Mouse (Mus musculus) CH12.LX (cell line): ENCODE measurements around the gene Cdh4. TPM values are rescaled to one million over a fixed set of nuclear protein-coding genes. Genes with fewer than 3 reads are reported as not detected.

Experiments used
- DNase-seq: peaks from one replicate; pipeline ENCODE4 v3.0.0-alpha.2; 2013; ENCODE audit errors: extremely low read depth
- H3K27ac ChIP-seq: 2 replicates; pipeline ENCODE4 v1.5.1; 2012; ENCODE audit warnings: low read depth, mild to moderate bottlenecking, control low read depth, moderate library complexity; ENCODE audit not compliant: insufficient read depth
- H3K27me3 ChIP-seq: replicated peaks from 2 replicates; pipeline ENCODE3; 2012; ENCODE audit warnings: inconsistent platforms
- H3K36me3 ChIP-seq, 2 experiments: replicated peaks in 1 of 2; 2 replicates each; pipeline versions ENCODE3 to v1.6.1; 2012; ENCODE audit warnings: inconsistent platforms in 1 of 2, low read length in 1 of 2, mild to moderate bottlenecking in 1 of 2, mixed read lengths in 1 of 2, moderate library complexity in 1 of 2; ENCODE audit not compliant: control insufficient read depth in 1 of 2, insufficient read depth in 1 of 2
- H3K4me1 ChIP-seq, 2 experiments: 2 replicates each; pipeline ENCODE4 v1.6.1; 2012; ENCODE audit warnings: inconsistent platforms in 1 of 2, moderate library complexity in 1 of 2; ENCODE audit not compliant: insufficient read depth in 2 of 2, control insufficient read depth in 1 of 2
- H3K4me2 ChIP-seq: 2 replicates; pipeline ENCODE4 v1.6.1; 2012; ENCODE audit warnings: low read depth, mild to moderate bottlenecking, control low read depth; ENCODE audit not compliant: poor library complexity, insufficient read depth, severe bottlenecking
- H3K4me3 ChIP-seq, 3 experiments: fragments of 150-350 bp in 1 of 3; sonication (generic) in 1 of 3; replicated peaks in 1 of 3; 2 replicates each; pipeline versions ENCODE3 to v1.5.1; 2011 to 2012; ENCODE audit warnings: low read depth in 2 of 3, low read length in 2 of 3, mild to moderate bottlenecking in 2 of 3, moderate library complexity in 2 of 3, control low read depth in 1 of 3, improper control_type of control experiment in 1 of 3, inconsistent platforms in 1 of 3, mixed read lengths in 1 of 3; ENCODE audit not compliant: poor library complexity in 1 of 3
- H3K79me2 ChIP-seq: replicated peaks from 2 replicates; pipeline ENCODE4 v1.6.1; 2012; ENCODE audit warnings: mild to moderate bottlenecking, moderate library complexity; ENCODE audit not compliant: control insufficient read depth, poor library complexity, insufficient read depth, severe bottlenecking; ENCODE audit errors: extremely low read depth
- H3K9ac ChIP-seq: 2 replicates; pipeline ENCODE4 v1.6.1; 2012; ENCODE audit warnings: low read depth, mild to moderate bottlenecking, control low read depth, moderate library complexity; ENCODE audit not compliant: insufficient read depth
- H3K9me3 ChIP-seq: replicated peaks from 2 replicates; pipeline ENCODE3; 2012; ENCODE audit warnings: low read length, inconsistent platforms, mixed read lengths
- BHLHE40 ChIP-seq: IDR thresholded peaks from 2 replicates; pipeline ENCODE4 v1.6.1; 2011; ENCODE audit warnings: mild to moderate bottlenecking, low read depth, low read length, improper control_type of control experiment
- E2F4 ChIP-seq: IDR thresholded peaks from 2 replicates; pipeline ENCODE4 v1.6.1; 2011; ENCODE audit warnings: low read depth, low read length, improper control_type of control experiment; ENCODE audit not compliant: insufficient replicate concordance
- ELF1 ChIP-seq: IDR thresholded peaks from 2 replicates; pipeline ENCODE4 v1.6.1; 2014; ENCODE audit warnings: low read depth, mild to moderate bottlenecking, inconsistent platforms, low read length, improper control_type of control experiment
- JUN ChIP-seq: IDR thresholded peaks from 2 replicates; pipeline ENCODE4 v1.6.1; 2011; ENCODE audit warnings: low read depth, mild to moderate bottlenecking, low read length, improper control_type of control experiment, moderate library complexity; ENCODE audit not compliant: insufficient read depth
- MAX ChIP-seq: IDR thresholded peaks from 2 replicates; pipeline ENCODE4 v1.6.1; 2011; ENCODE audit warnings: low read length, improper control_type of control experiment
- MXI1 ChIP-seq: IDR thresholded peaks from 2 replicates; pipeline ENCODE4 v1.6.1; 2011; ENCODE audit warnings: mild to moderate bottlenecking, low read depth, low read length, improper control_type of control experiment
- PAX5 ChIP-seq: IDR thresholded peaks from 2 replicates; pipeline ENCODE4 v1.6.1; 2012; ENCODE audit warnings: low read length, inconsistent platforms, mixed read lengths
- POLR2AphosphoS2 ChIP-seq: IDR thresholded peaks from 2 replicates; pipeline ENCODE4 v1.6.1; 2011; ENCODE audit warnings: low read depth, low read length, improper control_type of control experiment
- SIN3A ChIP-seq: IDR thresholded peaks from 2 replicates; pipeline ENCODE4 v1.6.1; 2012; ENCODE audit warnings: low read length, improper control_type of control experiment, inconsistent platforms
- SMC3 ChIP-seq: IDR thresholded peaks from 2 replicates; pipeline ENCODE4 v1.6.1; 2011; ENCODE audit warnings: low read depth, low read length, improper control_type of control experiment
- USF1 ChIP-seq: IDR thresholded peaks from 2 replicates; pipeline ENCODE4 v1.6.1; 2014; ENCODE audit warnings: low read depth, mild to moderate bottlenecking, inconsistent platforms, low read length, improper control_type of control experiment
- USF2 ChIP-seq: conservative IDR thresholded peaks from 2 replicates; pipeline ENCODE4 v1.6.1; 2011; ENCODE audit warnings: low read depth, low read length, improper control_type of control experiment
- ZMIZ1 ChIP-seq: IDR thresholded peaks from 2 replicates; pipeline ENCODE4 v1.6.1; 2012; ENCODE audit warnings: low read depth, mild to moderate bottlenecking, inconsistent platforms, low read length, improper control_type of control experiment
- dilution Hi-C: fragments of 300-500 bp; cut with MboI; formaldehyde crosslinking; loops from 2 replicates; pipeline ENCODE4 v1.14.3; 2020; ENCODE audit warnings: low sequenced_read_pairs; ENCODE audit not compliant: extremely low pct_unique_long_range_greater_than_20kb, extremely low pct_ligation_motif_present
- in situ Hi-C: fragments of 300-500 bp; cut with MboI; formaldehyde crosslinking; loops from 3 replicates; pipeline ENCODE4 v1.14.3; 2019; ENCODE audit warnings: low sequenced_read_pairs, low pct_ligation_motif_present, low pct_unique_long_range_greater_than_20kb, mixed read lengths
- polyA plus RNA-seq: library from polyadenylated mRNA; unstranded; fragments of >175 nt; gene quantifications from 2 replicates; pipeline ENCODE4 v1.2.1, GENCODE M21; 2012; ENCODE audit warnings: low read depth; ENCODE audit not compliant: insufficient read length
- total RNA-seq, 2 experiments: library from RNA; depleted of rRNA; stranded (reverse); fragments of 300-350 nt in 1 of 2; fragments of >200 nt in 1 of 2; gene quantifications; 2 replicates each; pipeline ENCODE4 v1.2.3; 2012 to 2014

Gene Cdh4
- total and polyA plus RNA-seq, 3 experiments: not detected

DNA sequence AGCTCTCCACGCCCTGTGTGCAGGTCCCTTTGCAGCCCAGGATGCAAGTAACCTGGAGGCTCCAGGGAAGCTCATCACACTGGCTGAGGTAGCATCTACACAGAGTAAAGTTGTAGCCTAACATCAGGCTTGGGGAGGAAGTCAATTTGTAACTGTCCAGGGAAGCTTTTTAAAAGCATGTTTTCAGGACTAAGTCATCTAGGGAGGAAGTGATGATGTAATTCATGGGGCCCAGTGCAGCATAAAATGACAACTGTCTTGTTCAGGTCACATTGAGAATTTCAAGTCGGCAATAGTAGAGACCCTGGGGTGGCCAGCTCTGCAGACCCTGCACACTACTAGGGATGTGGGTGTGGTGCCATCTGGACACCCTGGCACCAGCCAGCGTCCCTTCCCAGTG, 213.3 kb downstream of the Cdh4 start:
- in situ Hi-C loops: no loop called here
- H3K9me3 ChIP-seq: no peaks in the 10 kb centered on the region
- H3K27me3 ChIP-seq: no peaks in the 10 kb centered on the region
- no peak overlapping the region; the same call in 1 of the 2 replicates for H3K4me2 ChIP-seq
- H3K27ac ChIP-seq: no peak overlapping the region
- no peak overlapping the region for H3K9ac ChIP-seq
- H3K4me1 ChIP-seq: peaks cover 31 to 62% of the 10 kb centered on the region in 2 experiments
- peak; percentile 16 for DNase-seq
- dilution Hi-C loops: no loop called here
- H3K4me3 ChIP-seq: no peak overlapping the region
- no peaks in the 10 kb centered on the region for H3K79me2 ChIP-seq
- H3K36me3 ChIP-seq: no peaks in the 10 kb centered on the region
- TF ChIP-seq POLR2AphosphoS2 (no peak), SMC3 (no peak), SIN3A (no peak), JUN (0 out of 2 replicates have a peak, but pooled peaks have one; percentile 32)

DNA sequence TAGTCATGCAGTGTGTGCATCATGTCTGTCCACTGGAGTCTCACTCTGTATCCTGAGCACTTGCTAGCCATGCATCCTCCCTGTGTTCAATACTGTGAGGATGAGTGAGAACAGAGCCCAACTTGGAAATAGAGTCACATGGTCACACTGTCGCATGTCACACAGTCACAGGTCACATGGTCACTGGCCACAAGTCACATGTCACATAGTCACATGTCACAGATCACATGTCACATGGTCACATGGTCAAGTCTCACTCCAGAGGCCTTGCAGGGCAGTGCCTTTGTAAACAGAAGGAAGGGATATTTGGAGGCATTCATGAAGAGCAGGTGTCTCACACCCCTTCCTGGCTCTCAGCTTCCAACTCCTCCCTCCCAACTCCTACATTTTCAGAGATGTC, 217.0 kb downstream of the Cdh4 start:
- TF ChIP-seq MAX (peak; percentile 85), USF2 (peak; percentile 84), PAX5 (no peak), ELF1 (no peak), BHLHE40 (0 out of 2 replicates have a peak, but pooled peaks have one; percentile 17), USF1 (peak; percentile 63), E2F4 (no peak)
- TF ChIP-seq, all 38 proteins: peak for 4
- Histone ChIP-seq H3K9me3 (peaks cover 4% of the 10 kb centered on the region), H3K4me3 (no peak overlapping the region), H3K36me3 (no peaks in the 10 kb centered on the region), H3K79me2 (no peaks in the 10 kb centered on the region), H3K27ac (no peak overlapping the region), H3K27me3 (no peaks in the 10 kb centered on the region), H3K4me1 (peaks cover 35 to 48% of the 10 kb centered on the region in 2 experiments), H3K4me2 (no peak overlapping the region), H3K9ac (no peak overlapping the region)
- in situ Hi-C loops: no loop called here
- no peak for DNase-seq
- dilution Hi-C loops: no loop called here

DNA sequence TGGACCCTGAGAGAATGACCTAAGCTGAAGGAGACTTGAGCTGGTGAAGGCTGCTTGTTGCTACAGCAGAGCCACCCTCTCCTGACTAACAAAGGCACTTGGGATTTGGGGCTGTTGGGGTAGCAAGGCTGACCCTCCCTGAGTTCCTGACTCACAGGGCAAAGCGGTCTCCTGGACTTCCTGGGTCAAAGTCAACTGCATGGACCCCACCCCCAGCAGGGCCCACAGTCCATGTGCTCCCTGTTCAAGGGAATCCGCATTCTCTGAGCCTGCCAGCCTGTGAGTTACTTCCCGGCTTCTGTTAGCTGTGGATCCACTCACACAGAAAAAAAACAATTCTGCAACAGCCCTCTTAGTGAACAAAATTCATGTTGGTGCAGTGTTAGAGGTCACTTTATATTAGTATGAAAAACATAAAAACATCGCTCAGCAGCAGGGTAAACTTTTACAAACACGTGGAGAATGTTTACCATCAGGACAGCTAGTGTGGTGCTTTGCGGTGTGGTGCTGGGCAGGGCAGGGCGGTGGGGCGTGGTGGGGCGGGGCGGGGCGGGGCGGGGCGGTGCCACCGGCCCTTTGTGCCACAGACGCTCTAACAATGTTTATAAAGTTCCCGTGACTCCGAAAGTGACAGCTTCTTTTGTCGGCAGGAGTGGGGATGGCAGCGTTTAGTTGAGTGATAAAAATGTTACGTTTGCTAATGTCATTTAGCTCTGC, 219.9 kb downstream of the Cdh4 start:
- in situ Hi-C loops (no loop called here), dilution Hi-C loops (no loop called here)
- Histone ChIP-seq H3K36me3 (no peaks in the 10 kb centered on the region), H3K4me1 (peaks cover 33 to 49% of the 10 kb centered on the region in 2 experiments), H3K4me3 (peak overlapping the region in 1 of 3 experiments; percentile 30), H3K79me2 (no peaks in the 10 kb centered on the region), H3K27me3 (no peaks in the 10 kb centered on the region), H3K27ac (no peak overlapping the region), H3K9me3 (peaks cover 4% of the 10 kb centered on the region), H3K4me2 (peak overlapping the region; percentile 72), H3K9ac (no peak overlapping the region)
- DNase-seq: no peak
- 0 out of 2 replicates have a peak, but pooled peaks have one; percentile 65 for TF ChIP-seq SIN3A
- peak; percentile 50; the same call in 1 of the 2 replicates for TF ChIP-seq MXI1
- no peak for TF ChIP-seq ZMIZ1
